Mouse (Mus musculus): ENCODE measurements at regions not wholly inside any gene's neighbourhood (a gene's known extent, or its start where the extent isn't known, plus 50 kb on each side); places are given as distances from the start of the nearest gene placed in this dataset.

- no peaks in the 10 kb centered on the region for H3K9me3 ChIP-seq (ENCODE audit: control insufficient read depth, low read length)
- H3K4me2 ChIP-seq (ENCODE audit: low read depth, severe bottlenecking), result no peak overlapping the region
- ATAC-seq (ENCODE audit: insufficient number of reproducible peaks, low FRiP score, low TSS enrichment, low read depth), result no peak
- H3K4me1 ChIP-seq (ENCODE audit: control insufficient read depth, insufficient read depth, low read length), result no peaks in the 10 kb centered on the region
- no peak for DNase-seq (ENCODE audit: low spot score)
- no peak overlapping the region for H3K27ac ChIP-seq (replicated peaks; ENCODE audit: low read depth, low read length)
- H3K36me3 ChIP-seq (ENCODE audit: control insufficient read depth, insufficient read depth, low read length), result no peaks in the 10 kb centered on the region
- H3K27me3 ChIP-seq (ENCODE audit: control insufficient read depth, insufficient read depth, low read length), result no peaks in the 10 kb centered on the region
- H3K9ac ChIP-seq (ENCODE audit: low read length), result no peak overlapping the region
- no peak overlapping the region for H3K4me3 ChIP-seq (ENCODE audit: low read depth, low read length)
Measured at GRCm38 (mm10) chr1:127087616-127088015, 117.2 kb upstream of the Mgat5 start.

- Histone ChIP-seq H3K4me1 (ENCODE audit: control insufficient read depth, insufficient read depth, low read length) (no peaks in the 10 kb centered on the region), H3K9ac (ENCODE audit: low read length) (no peak overlapping the region), H3K4me2 (ENCODE audit: low read depth, severe bottlenecking) (no peak overlapping the region), H3K27me3 (ENCODE audit: control insufficient read depth, insufficient read depth, low read length) (no peaks in the 10 kb centered on the region), H3K9me3 (ENCODE audit: control insufficient read depth, low read length) (no peaks in the 10 kb centered on the region), H3K27ac (replicated peaks; ENCODE audit: low read depth, low read length) (no peak overlapping the region), H3K4me3 (ENCODE audit: low read depth, low read length) (no peak overlapping the region), H3K36me3 (ENCODE audit: control insufficient read depth, insufficient read depth, low read length) (no peaks in the 10 kb centered on the region)
- DNase-seq (ENCODE audit: low spot score) (no peak), ATAC-seq (ENCODE audit: insufficient number of reproducible peaks, low FRiP score, low TSS enrichment, low read depth) (no peak)
- 85% methylated on average over 4 of the region's 4 CpGs for WGBS
Measured at GRCm38 (mm10) chr1:127085988-127086387, 118.8 kb upstream of the Mgat5 start.

- H3K9ac ChIP-seq (ENCODE audit: low read length), result no peak overlapping the region
- no peaks in the 10 kb centered on the region for H3K4me1 ChIP-seq (ENCODE audit: control insufficient read depth, insufficient read depth, low read length)
- DNase-seq (ENCODE audit: low spot score) (no peak), ATAC-seq (ENCODE audit: insufficient number of reproducible peaks, low FRiP score, low TSS enrichment, low read depth) (no peak)
- H3K4me2 ChIP-seq (ENCODE audit: low read depth, severe bottlenecking), result no peak overlapping the region
- H3K27ac ChIP-seq (replicated peaks; ENCODE audit: low read depth, low read length), result no peak overlapping the region
- no peaks in the 10 kb centered on the region for H3K9me3 ChIP-seq (ENCODE audit: control insufficient read depth, low read length)
- no peak overlapping the region for H3K4me3 ChIP-seq (ENCODE audit: low read depth, low read length)
- no peaks in the 10 kb centered on the region for H3K36me3 ChIP-seq (ENCODE audit: control insufficient read depth, insufficient read depth, low read length)
- WGBS, result 78% methylated on average over 3 of the region's 3 CpGs
- H3K27me3 ChIP-seq (ENCODE audit: control insufficient read depth, insufficient read depth, low read length), result no peaks in the 10 kb centered on the region
Measured at GRCm38 (mm10) chr1:127083761-127084308, 121.0 kb upstream of the Mgat5 start.

- H3K9me3 ChIP-seq (ENCODE audit: control insufficient read depth, low read length), result no peaks in the 10 kb centered on the region
Measured at GRCm38 (mm10) chr1:127079012-127079411, 125.8 kb upstream of the Mgat5 start.

GRCm38 (mm10) chr1:127062430-127062829 is 142.4 kb upstream of the Mgat5 start:
- H3K9me3 ChIP-seq (ENCODE audit: control insufficient read depth, low read length), result no peaks in the 10 kb centered on the region
- DNase-seq (ENCODE audit: low spot score) (no peak), ATAC-seq (ENCODE audit: insufficient number of reproducible peaks, low FRiP score, low TSS enrichment, low read depth) (no peak)
- no peaks in the 10 kb centered on the region for H3K27me3 ChIP-seq (ENCODE audit: control insufficient read depth, insufficient read depth, low read length)
- H3K4me3 ChIP-seq (ENCODE audit: low read depth, low read length), result no peak overlapping the region
- no peak overlapping the region for H3K4me2 ChIP-seq (ENCODE audit: low read depth, severe bottlenecking)
- H3K9ac ChIP-seq (ENCODE audit: low read length), result no peak overlapping the region
- H3K36me3 ChIP-seq (ENCODE audit: control insufficient read depth, insufficient read depth, low read length), result no peaks in the 10 kb centered on the region
- WGBS, result 56% methylated on average over 2 of the region's 2 CpGs
- no peak overlapping the region for H3K27ac ChIP-seq (replicated peaks; ENCODE audit: low read depth, low read length)
- H3K4me1 ChIP-seq (ENCODE audit: control insufficient read depth, insufficient read depth, low read length), result no peaks in the 10 kb centered on the region

More at GRCm38 (mm10) chr1:127079012-127079411, 125.8 kb upstream of the Mgat5 start:
- H3K27ac ChIP-seq (replicated peaks; ENCODE audit: low read depth, low read length), result no peak overlapping the region
- 73% methylated on average over 4 of the region's 4 CpGs for WGBS
- ATAC-seq (ENCODE audit: insufficient number of reproducible peaks, low FRiP score, low TSS enrichment, low read depth) (no peak), DNase-seq (ENCODE audit: low spot score) (no peak)
- H3K4me1 ChIP-seq (ENCODE audit: control insufficient read depth, insufficient read depth, low read length), result no peaks in the 10 kb centered on the region
- H3K4me3 ChIP-seq (ENCODE audit: low read depth, low read length), result no peak overlapping the region
- H3K4me2 ChIP-seq (ENCODE audit: low read depth, severe bottlenecking), result no peak overlapping the region
- H3K9ac ChIP-seq (ENCODE audit: low read length), result no peak overlapping the region
- no peaks in the 10 kb centered on the region for H3K36me3 ChIP-seq (ENCODE audit: control insufficient read depth, insufficient read depth, low read length)
- no peaks in the 10 kb centered on the region for H3K27me3 ChIP-seq (ENCODE audit: control insufficient read depth, insufficient read depth, low read length)

- H3K4me3 ChIP-seq (ENCODE audit: low read depth, low read length), result no peak overlapping the region
- H3K9ac ChIP-seq (ENCODE audit: low read length), result no peak overlapping the region
- no peaks in the 10 kb centered on the region for H3K9me3 ChIP-seq (ENCODE audit: control insufficient read depth, low read length)
- no peaks in the 10 kb centered on the region for H3K36me3 ChIP-seq (ENCODE audit: control insufficient read depth, insufficient read depth, low read length)
- 52% methylated on average over 6 of the region's 6 CpGs for WGBS
- H3K27ac ChIP-seq (replicated peaks; ENCODE audit: low read depth, low read length), result no peak overlapping the region
- no peaks in the 10 kb centered on the region for H3K4me1 ChIP-seq (ENCODE audit: control insufficient read depth, insufficient read depth, low read length)
- ATAC-seq (ENCODE audit: insufficient number of reproducible peaks, low FRiP score, low TSS enrichment, low read depth), result no peak
- no peak for DNase-seq (ENCODE audit: low spot score)
- no peak overlapping the region for H3K4me2 ChIP-seq (ENCODE audit: low read depth, severe bottlenecking)
- no peaks in the 10 kb centered on the region for H3K27me3 ChIP-seq (ENCODE audit: control insufficient read depth, insufficient read depth, low read length)
Measured at GRCm38 (mm10) chr1:127045711-127046420, 158.9 kb upstream of the Mgat5 start.

GRCm38 (mm10) chr1:127034748-127035147 is 170.1 kb upstream of the Mgat5 start:
- Histone ChIP-seq H3K9me3 (ENCODE audit: control insufficient read depth, low read length) (no peaks in the 10 kb centered on the region), H3K27me3 (ENCODE audit: control insufficient read depth, insufficient read depth, low read length) (no peaks in the 10 kb centered on the region), H3K36me3 (ENCODE audit: control insufficient read depth, insufficient read depth, low read length) (no peaks in the 10 kb centered on the region), H3K4me1 (ENCODE audit: control insufficient read depth, insufficient read depth, low read length) (no peaks in the 10 kb centered on the region), H3K4me2 (ENCODE audit: low read depth, severe bottlenecking) (no peak overlapping the region), H3K9ac (ENCODE audit: low read length) (no peak overlapping the region), H3K27ac (replicated peaks; ENCODE audit: low read depth, low read length) (no peak overlapping the region), H3K4me3 (ENCODE audit: low read depth, low read length) (no peak overlapping the region)
- ATAC-seq (ENCODE audit: insufficient number of reproducible peaks, low FRiP score, low TSS enrichment, low read depth) (no peak), DNase-seq (ENCODE audit: low spot score) (no peak)
- WGBS, result 89% methylated on average over 2 of the region's 2 CpGs

- ATAC-seq (ENCODE audit: insufficient number of reproducible peaks, low FRiP score, low TSS enrichment, low read depth), result no peak; the same call in 1 of the 2 replicates
- Histone ChIP-seq H3K4me3 (ENCODE audit: low read depth, low read length) (no peak overlapping the region), H3K27ac (replicated peaks; ENCODE audit: low read depth, low read length) (no peak overlapping the region), H3K9me3 (ENCODE audit: control insufficient read depth, low read length) (no peaks in the 10 kb centered on the region), H3K4me1 (ENCODE audit: control insufficient read depth, insufficient read depth, low read length) (no peaks in the 10 kb centered on the region), H3K4me2 (ENCODE audit: low read depth, severe bottlenecking) (no peak overlapping the region), H3K36me3 (ENCODE audit: control insufficient read depth, insufficient read depth, low read length) (no peaks in the 10 kb centered on the region), H3K27me3 (ENCODE audit: control insufficient read depth, insufficient read depth, low read length) (no peaks in the 10 kb centered on the region), H3K9ac (ENCODE audit: low read length) (no peak overlapping the region)
- DNase-seq (ENCODE audit: low spot score), result no peak
- WGBS, result 43% methylated on average over 4 of the region's 4 CpGs
Measured at GRCm38 (mm10) chr1:127031563-127031962, 173.3 kb upstream of the Mgat5 start.
